Mouse (Mus musculus): Measurements from ENCODE around the gene Zfp112. TPM values are rescaled to one million over a fixed set of nuclear protein-coding genes. Genes with fewer than 3 reads are reported as not detected.

The Zfp112 gene
- polyA plus RNA-seq, 1 experiment from 2014 or later = 2.4 TPM

DNA sequence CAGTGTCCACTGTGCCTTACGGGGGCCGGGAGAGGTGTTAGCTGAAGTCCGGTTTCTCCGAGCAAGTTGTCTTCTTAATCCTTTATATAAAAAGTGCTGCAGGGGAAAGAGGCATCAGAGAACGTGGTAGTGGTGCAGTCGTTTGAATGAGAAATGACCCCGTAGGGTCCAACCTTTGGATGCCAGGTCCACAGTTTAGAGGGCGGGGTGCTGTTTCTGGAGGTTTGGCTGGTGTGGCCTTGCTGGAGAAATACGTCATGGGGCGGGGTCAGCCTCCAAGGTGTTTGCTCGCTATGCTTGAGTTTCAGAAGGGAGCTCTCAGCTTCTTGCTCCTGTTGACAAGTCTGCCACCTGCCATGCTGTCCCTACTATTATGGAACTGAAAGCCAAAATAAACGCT lies 887 bp downstream of the Zfp112 start:
- ChIA-PET POLR2A (no interaction called here), CTCF (interaction anchor here (1.1 to 1.2 kb wide), 3 partner anchors 18 to 28 kb away, joined by 3 to 5 read pairs (median 3); partner anchors contain the start of gene Zfp235)
- H3K27me3 ChIP-seq = no peaks in the 10 kb centered on the region
- peak; percentile 73 for ATAC-seq
- no peak for TF ChIP-seq CTCF (IDR thresholded peaks at IDR 0.05)
- DNase-seq (ENCODE audit: low read depth, low spot score) = peak; percentile 24
- in situ Hi-C loops (cut with MboI; ENCODE audit: low pct_unique_long_range_greater_than_20kb) = no loop called here

DNA sequence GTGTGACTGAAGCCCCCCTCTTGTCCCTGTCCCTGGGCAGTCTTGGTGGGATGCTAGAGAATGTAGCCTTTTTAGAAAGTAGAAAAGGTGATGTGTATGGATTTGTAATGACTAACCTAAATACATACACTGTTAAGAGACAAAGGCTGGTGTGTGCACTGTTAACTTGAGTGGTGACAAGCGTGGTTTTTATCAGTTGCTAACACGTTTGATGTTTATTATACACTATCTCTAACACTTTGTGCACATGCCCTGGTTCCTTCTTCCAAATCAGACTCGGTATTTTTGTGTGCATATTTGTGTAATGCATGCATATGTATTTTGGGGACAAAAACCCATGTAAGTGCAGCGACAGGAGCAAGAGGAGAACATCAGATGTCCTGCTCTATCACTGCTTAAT lies 4.5 kb downstream of the Zfp112 start:
- ATAC-seq = no peak
- in situ Hi-C loops (cut with MboI; ENCODE audit: low pct_unique_long_range_greater_than_20kb) = no loop called here
- H3K27me3 ChIP-seq = no peaks in the 10 kb centered on the region
- no peak for DNase-seq (ENCODE audit: low read depth, low spot score)
- ChIA-PET CTCF (no interaction called here), POLR2A (no interaction called here)
- no peak for TF ChIP-seq CTCF (IDR thresholded peaks at IDR 0.05)

DNA sequence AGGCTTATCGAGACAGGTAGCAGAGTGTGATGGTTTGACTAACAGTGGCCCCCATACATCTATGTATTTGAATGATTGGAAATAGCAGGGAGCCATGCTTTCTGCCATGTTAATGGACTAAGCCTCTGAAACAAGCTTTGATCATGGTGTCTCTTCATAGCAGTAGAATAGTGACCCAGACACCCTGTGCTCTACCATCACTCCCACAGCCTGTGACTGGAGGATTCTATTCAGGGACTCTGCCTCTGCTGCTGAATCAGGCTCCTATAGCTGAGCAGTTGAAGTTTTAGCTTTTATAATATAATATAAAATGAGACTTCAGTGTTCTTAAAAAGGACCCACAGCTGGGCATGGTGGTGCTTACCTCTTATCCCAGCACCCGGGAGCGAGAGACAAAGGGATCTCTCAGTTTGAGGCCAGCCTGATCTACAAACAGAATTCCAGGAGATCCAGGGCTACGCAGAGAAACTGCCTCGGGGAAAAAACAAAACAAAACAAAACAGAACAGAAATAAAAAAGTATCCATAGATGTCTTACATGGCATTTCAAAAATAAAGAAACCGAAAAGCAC lies 21.4 kb downstream of the Zfp112 start:
- DNase-seq (ENCODE audit: low read depth, low spot score) (no peak), ATAC-seq (peak; percentile 40)
- in situ Hi-C loops (cut with MboI; ENCODE audit: low pct_unique_long_range_greater_than_20kb) = no loop called here
- ChIA-PET POLR2A (no interaction called here), CTCF (interaction anchor here (1.3 to 1.8 kb wide), 2 partner anchors 20 to 52 kb away, joined by 3 to 5 read pairs; partner anchors contain the start of gene Zfp180)
- no peak for TF ChIP-seq CTCF (IDR thresholded peaks at IDR 0.05)
- H3K27me3 ChIP-seq = no peaks in the 10 kb centered on the region

DNA sequence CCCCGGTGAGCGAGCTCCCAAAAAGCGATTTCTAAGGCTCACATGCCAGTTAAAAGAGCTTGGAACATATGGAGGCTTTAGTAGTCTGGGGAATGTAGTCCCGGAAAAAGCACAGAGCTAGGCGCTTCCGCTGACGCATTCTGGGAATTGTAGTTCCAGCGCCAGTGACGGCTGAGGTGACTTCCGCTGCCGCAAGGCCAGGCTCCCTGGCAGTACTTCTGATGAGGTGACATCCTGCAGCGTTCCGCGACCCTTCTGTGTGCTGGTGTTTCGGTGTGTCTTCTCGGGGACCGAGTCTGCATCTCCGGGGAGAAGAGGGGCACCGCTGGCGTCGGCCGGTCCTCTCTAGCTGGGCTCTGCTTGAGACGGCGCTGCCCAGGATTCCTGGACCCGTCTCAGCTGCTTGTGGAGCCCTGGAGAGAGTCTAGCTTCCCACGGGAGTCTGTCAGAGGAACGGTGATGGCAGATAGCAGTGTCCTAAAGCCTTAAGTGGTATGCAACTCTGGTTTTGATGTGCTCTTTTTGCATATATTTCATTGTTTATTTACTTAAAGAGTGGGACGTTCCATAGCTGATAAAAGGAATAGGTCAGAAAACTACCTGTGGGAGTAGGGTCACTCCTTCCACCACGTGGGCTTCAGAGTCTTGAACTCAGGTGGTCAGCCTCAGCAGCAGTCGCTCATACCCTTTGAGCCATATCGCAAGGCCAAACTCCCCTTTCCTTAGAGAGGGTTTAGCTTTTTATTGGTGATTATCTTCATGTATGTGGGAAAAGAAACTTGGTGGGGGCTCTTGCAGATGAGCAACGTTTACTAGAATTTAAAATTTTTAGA lies 22.1 kb downstream of the Zfp112 start, which contains the start of gene Zfp235:
Gene Zfp235, plus strand, starts transcription at position 174 of the 833 bp plus-strand sequence.
- ChIA-PET POLR2A (interaction anchor here (0.6 kb wide), 1 partner anchor 229 kb away, joined by 8 read pairs; no protein-coding TSS in a partner anchor), CTCF (interaction anchor here (1.3 to 1.8 kb wide), 2 partner anchors 21 to 53 kb away, joined by 3 to 5 read pairs; partner anchors contain the start of gene Zfp180)
- DNase-seq (ENCODE audit: low read depth, low spot score) = peak; percentile 46
- TF ChIP-seq CTCF (IDR thresholded peaks at IDR 0.05) = no peak
- in situ Hi-C loops (cut with MboI; ENCODE audit: low pct_unique_long_range_greater_than_20kb) = no loop called here
- peak; percentile 99 for ATAC-seq
- no peaks in the 10 kb centered on the region for H3K27me3 ChIP-seq

DNA sequence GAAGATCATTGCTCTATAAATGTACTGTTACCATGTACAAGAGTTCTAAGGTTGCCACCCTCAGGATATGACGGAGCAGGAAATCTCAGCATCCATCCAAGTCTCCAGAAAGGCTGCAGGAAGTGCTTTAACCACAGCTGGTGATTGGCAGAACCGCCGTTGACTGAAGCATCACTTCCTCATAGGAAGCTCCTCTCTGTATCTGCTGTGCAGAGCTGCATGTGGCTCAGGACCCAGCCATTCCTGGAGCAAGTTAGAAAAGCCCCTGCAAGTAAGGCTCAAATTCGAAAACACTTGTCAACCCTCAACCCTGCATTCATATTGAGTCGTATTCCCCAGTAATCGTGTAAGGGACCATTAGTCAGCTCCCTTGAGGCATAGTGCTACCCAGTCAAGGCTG lies 30.5 kb downstream of the Zfp112 start:
- POLR2A ChIA-PET = no interaction called here
- DNase-seq (ENCODE audit: low read depth, low spot score) = no peak
- H3K27me3 ChIP-seq = no peaks in the 10 kb centered on the region
- no peak for ATAC-seq
- CTCF ChIA-PET = no interaction called here
- no peak for TF ChIP-seq CTCF (IDR thresholded peaks at IDR 0.05)
- in situ Hi-C loops (cut with MboI; ENCODE audit: low pct_unique_long_range_greater_than_20kb) = no loop called here

DNA sequence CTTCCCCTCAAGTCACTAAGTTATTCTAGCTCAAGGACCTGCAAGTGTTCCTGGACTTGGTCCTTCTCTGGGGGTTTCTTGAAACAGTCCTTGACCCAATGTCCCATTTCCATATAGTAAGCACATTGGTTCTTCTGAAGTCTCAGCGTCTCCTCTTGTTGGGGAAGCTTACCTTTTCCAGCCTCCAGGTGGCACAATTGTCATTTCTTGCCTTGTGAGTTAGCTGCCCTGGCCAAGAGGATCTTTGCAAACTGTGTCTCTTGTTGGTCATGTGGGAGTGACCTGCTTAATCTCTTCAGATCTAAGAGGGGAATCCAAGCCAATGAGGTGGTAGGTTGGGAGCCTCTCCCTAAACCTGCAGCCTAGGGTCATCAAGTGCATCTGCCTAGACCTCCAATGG lies 41.2 kb downstream of the Zfp112 start:
- ATAC-seq = no peak
- ChIA-PET POLR2A (no interaction called here), CTCF (interaction anchor here (0.9 to 1.1 kb wide), 3 partner anchors 10 to 135 kb away, joined by 3 to 4 read pairs (median 3); no protein-coding TSS in a partner anchor)
- in situ Hi-C loops (cut with MboI; ENCODE audit: low pct_unique_long_range_greater_than_20kb) = loop anchor here (5.0 to 10.0 kb wide), 2 partner anchors 134 to 188 kb away; no protein-coding TSS in a partner anchor
- H3K27me3 ChIP-seq = peaks cover 23% of the 10 kb centered on the region
- DNase-seq (ENCODE audit: low read depth, low spot score) = peak; percentile 4
- peak; percentile 69 for TF ChIP-seq CTCF (IDR thresholded peaks at IDR 0.05)

DNA sequence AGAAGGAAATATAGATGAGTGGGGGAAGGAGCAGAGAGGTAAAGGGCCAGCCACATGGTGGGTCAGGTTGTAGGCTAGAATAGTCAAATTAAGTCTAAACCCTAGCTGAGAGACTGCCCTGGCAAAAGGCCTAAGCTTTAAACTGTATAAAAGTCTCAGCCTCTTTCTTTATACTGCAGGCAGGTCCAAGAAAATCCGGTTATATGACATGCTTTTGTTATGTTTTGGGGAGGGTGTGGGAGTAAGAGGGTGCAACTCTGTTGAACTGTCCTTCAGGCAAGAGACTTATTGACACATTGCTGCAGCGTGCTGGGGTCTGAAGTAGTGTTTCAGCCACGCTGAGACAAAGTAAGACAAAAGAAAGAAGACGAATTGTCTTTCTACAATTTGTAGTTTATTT lies 60.1 kb downstream of the Zfp112 start:
- in situ Hi-C loops (cut with MboI; ENCODE audit: low pct_unique_long_range_greater_than_20kb) = no loop called here
- ChIA-PET POLR2A (no interaction called here), CTCF (no interaction called here)
- TF ChIP-seq CTCF (IDR thresholded peaks at IDR 0.05) = no peak
- DNase-seq (ENCODE audit: low read depth, low spot score) (no peak), ATAC-seq (no peak)
- peaks cover 3% of the 10 kb centered on the region for H3K27me3 ChIP-seq

DNA sequence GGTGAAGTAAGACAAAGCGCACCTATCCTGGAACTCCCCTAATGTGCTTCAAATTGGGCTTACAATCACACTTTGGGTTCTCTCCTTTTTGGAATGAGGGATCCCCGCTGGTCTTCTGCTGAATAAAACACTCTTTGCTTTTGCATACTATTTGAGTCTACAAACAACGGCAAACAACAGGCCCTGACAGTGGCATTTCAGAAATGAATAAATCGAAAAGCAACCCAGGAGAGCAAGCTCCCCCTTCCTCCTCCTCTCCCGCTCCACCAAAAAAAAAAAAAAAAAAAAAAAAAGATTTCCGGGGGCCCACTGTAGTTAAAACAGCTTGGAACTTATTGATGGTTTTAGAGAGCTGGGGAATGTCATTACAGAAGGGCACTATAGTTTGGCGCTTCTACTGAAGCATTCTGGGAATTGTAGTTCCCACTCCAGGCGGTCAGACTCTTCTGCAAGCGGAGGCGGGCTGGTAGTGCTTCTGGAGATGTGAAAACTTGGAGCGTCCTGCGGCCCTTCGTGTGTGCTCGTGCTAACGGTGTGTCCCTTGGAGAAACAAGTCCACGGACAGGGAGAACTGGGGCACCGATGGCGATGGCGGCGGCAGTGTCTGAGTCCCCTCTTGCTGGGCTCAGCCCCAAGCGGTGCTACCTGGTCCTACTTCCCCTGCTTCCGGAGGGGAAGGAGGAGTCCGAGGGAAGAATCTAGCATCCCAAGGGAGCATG lies 62.7 kb downstream of the Zfp112 start, which contains the start of gene Zfp114:
Gene Zfp114, plus strand, starts transcription at position 443 of the 719 bp plus-strand sequence.
- DNase-seq (ENCODE audit: low read depth, low spot score) (no peak), ATAC-seq (no peak)
- ChIA-PET POLR2A (interaction anchor here (0.6 kb wide), 1 partner anchor 314 kb away, joined by 4 read pairs; no protein-coding TSS in a partner anchor), CTCF (no interaction called here)
- no peak for TF ChIP-seq CTCF (IDR thresholded peaks at IDR 0.05)
- H3K27me3 ChIP-seq = peaks cover 3% of the 10 kb centered on the region
- in situ Hi-C loops (cut with MboI; ENCODE audit: low pct_unique_long_range_greater_than_20kb) = no loop called here

DNA sequence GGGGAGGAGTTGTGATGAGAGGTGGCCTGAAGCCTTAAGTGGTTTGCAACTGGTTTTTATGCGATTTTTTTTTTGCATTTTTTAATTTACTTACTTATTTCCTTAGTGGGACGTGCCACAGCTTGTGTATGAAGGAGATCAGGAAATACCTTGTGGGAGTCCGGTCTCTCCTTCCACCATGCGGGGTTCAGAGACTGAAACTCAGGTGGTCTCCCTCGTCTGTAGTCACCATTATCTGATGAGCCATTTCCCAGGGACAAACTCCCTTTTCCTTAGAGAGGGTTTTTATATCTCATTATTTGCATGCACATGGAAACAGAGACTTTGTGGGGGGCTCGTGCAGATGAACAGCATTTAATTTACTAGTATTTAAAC lies 63.2 kb downstream of the Zfp112 start:
- ATAC-seq (no peak), DNase-seq (ENCODE audit: low read depth, low spot score) (no peak)
- TF ChIP-seq CTCF (IDR thresholded peaks at IDR 0.05) = no peak
- in situ Hi-C loops (cut with MboI; ENCODE audit: low pct_unique_long_range_greater_than_20kb) = no loop called here
- ChIA-PET POLR2A (interaction anchor here (0.6 kb wide), 1 partner anchor 313 kb away, joined by 4 read pairs; no protein-coding TSS in a partner anchor), CTCF (no interaction called here)
- H3K27me3 ChIP-seq = peaks cover 3% of the 10 kb centered on the region

Other genes starting within 250 kb of the Zfp112 start
- not detected for gene Vmn1r177, start 245.9 kb upstream of the Zfp112 start, polyA plus RNA-seq (2021)
- not detected for gene Vmn1r178, start 220.3 kb upstream of the Zfp112 start, polyA plus RNA-seq (2021)
- not detected for gene Vmn1r179, start 185.3 kb upstream of the Zfp112 start, polyA plus RNA-seq (2021)
- not detected for gene Vmn1r180, start 161.7 kb upstream of the Zfp112 start, polyA plus RNA-seq (2021)
- not detected for gene Vmn1r181, start 137.7 kb upstream of the Zfp112 start, polyA plus RNA-seq (2021)
- not detected for gene V1rd19, start 110.6 kb upstream of the Zfp112 start, polyA plus RNA-seq (2021)
- gene Vmn1r183, start 59.1 kb upstream of the Zfp112 start, polyA plus RNA-seq (2021) = 0.01 TPM
- gene Zfp180, start 30.4 kb upstream of the Zfp112 start, polyA plus RNA-seq (2021) = 16.2 TPM
- 7.5 TPM for gene Zfp235, start 21.9 kb downstream of the Zfp112 start, polyA plus RNA-seq (2021)
- 0.10 TPM for gene Zfp114, start 62.7 kb downstream of the Zfp112 start, polyA plus RNA-seq (2021)
- 8.1 TPM for gene Zfp111, start 99.1 kb downstream of the Zfp112 start, polyA plus RNA-seq (2021)
- 4.2 TPM for gene Zfp109, start 125.2 kb downstream of the Zfp112 start, polyA plus RNA-seq (2021)
- 4.6 TPM for gene Zfp108, start 142.5 kb downstream of the Zfp112 start, polyA plus RNA-seq (2021)
- 12.5 TPM for gene Zfp93, start 158.1 kb downstream of the Zfp112 start, polyA plus RNA-seq (2021)
- gene Zfp61, start 188.9 kb downstream of the Zfp112 start, polyA plus RNA-seq (2021) = 14.0 TPM
- gene Zfp94, start 204.4 kb downstream of the Zfp112 start, polyA plus RNA-seq (2021) = 8.8 TPM
- gene Tescl, start 221.6 kb downstream of the Zfp112 start, polyA plus RNA-seq (2021) = not detected
- not detected for gene Lypd5, start 236.9 kb downstream of the Zfp112 start, polyA plus RNA-seq (2021)

Data from Patski (cell line).